Mouse (Mus musculus) bone marrow macrophage, adult 2 months (primary cell): ENCODE measurements at regions not wholly inside any gene's neighbourhood (a gene's known extent, or its start where the extent isn't known, plus 50 kb on each side); places are given as distances from the start of the nearest gene placed in this dataset.

Source experiments
- H3K27ac ChIP-seq: 2 replicates; pipeline ENCODE4 v1.5.1; 2012; ENCODE audit warnings: low read depth, low read length; ENCODE audit not compliant: insufficient read depth
- H3K4me1 ChIP-seq: 2 replicates; pipeline ENCODE4 v1.6.1; 2012; ENCODE audit warnings: low read length; ENCODE audit not compliant: control insufficient read depth, insufficient read depth
- H3K4me3 ChIP-seq: 2 replicates; pipeline ENCODE4 v1.5.1; 2012; ENCODE audit warnings: mild to moderate bottlenecking, low read length, moderate library complexity; ENCODE audit not compliant: insufficient read depth
- CTCF ChIP-seq: IDR thresholded peaks from 2 replicates; pipeline ENCODE4 v1.5.1; 2012; ENCODE audit warnings: low read depth, mild to moderate bottlenecking, low read length, moderate library complexity
- POLR2A ChIP-seq: IDR thresholded peaks from 2 replicates; pipeline ENCODE4 v1.6.1; 2012; ENCODE audit warnings: mild to moderate bottlenecking, low read depth, low read length, borderline replicate concordance

- H3K4me1 ChIP-seq = no peaks in the 10 kb centered on the region
These were observed 84.5 kb downstream of the Nr2f2 start for GRCm38 (mm10) chr7:70281891-70282515.

GRCm38 (mm10) chr7:70281381-70281750 is 85.2 kb downstream of the Nr2f2 start:
- H3K4me1 ChIP-seq = no peaks in the 10 kb centered on the region
- no peak overlapping the region for H3K27ac ChIP-seq
- no peak overlapping the region for H3K4me3 ChIP-seq
- no peak for TF ChIP-seq CTCF
- TF ChIP-seq POLR2A = no peak

More at GRCm38 (mm10) chr7:70281891-70282515, 84.5 kb downstream of the Nr2f2 start:
- TF ChIP-seq POLR2A = no peak
- H3K4me3 ChIP-seq = no peak overlapping the region
- no peak overlapping the region for H3K27ac ChIP-seq

GRCm38 (mm10) chr7:70280643-70281380 is 85.7 kb downstream of the Nr2f2 start:
- no peak for TF ChIP-seq POLR2A
- no peak for TF ChIP-seq CTCF
- Histone ChIP-seq H3K27ac (no peak overlapping the region), H3K4me1 (no peaks in the 10 kb centered on the region), H3K4me3 (no peak overlapping the region)

GRCm38 (mm10) chr7:70279927-70280642 is 86.5 kb downstream of the Nr2f2 start:
- Histone ChIP-seq H3K27ac (no peak overlapping the region), H3K4me1 (no peaks in the 10 kb centered on the region), H3K4me3 (no peak overlapping the region)
- TF ChIP-seq CTCF (no peak), POLR2A (no peak)

GRCm38 (mm10) chr7:70279101-70279500 is 87.4 kb downstream of the Nr2f2 start:
- no peaks in the 10 kb centered on the region for H3K4me1 ChIP-seq
- H3K4me3 ChIP-seq = no peak overlapping the region
- no peak for TF ChIP-seq CTCF
- no peak for TF ChIP-seq POLR2A

GRCm38 (mm10) chr7:70276078-70276477 is 90.5 kb downstream of the Nr2f2 start:
- Histone ChIP-seq H3K4me3 (no peak overlapping the region), H3K27ac (no peak overlapping the region), H3K4me1 (no peaks in the 10 kb centered on the region)
- TF ChIP-seq CTCF = no peak
- TF ChIP-seq POLR2A = no peak

More at GRCm38 (mm10) chr7:70279101-70279500, 87.4 kb downstream of the Nr2f2 start:
- H3K27ac ChIP-seq = no peak overlapping the region

GRCm38 (mm10) chr7:70274312-70274711 is 92.2 kb downstream of the Nr2f2 start:
- Histone ChIP-seq H3K4me3 (no peak overlapping the region), H3K27ac (no peak overlapping the region), H3K4me1 (no peaks in the 10 kb centered on the region)
- TF ChIP-seq POLR2A = no peak

- H3K4me1 ChIP-seq = no peaks in the 10 kb centered on the region
- H3K27ac ChIP-seq = no peak overlapping the region
- H3K4me3 ChIP-seq = no peak overlapping the region
- TF ChIP-seq CTCF (no peak), POLR2A (no peak)
These were observed 99.5 kb downstream of the Nr2f2 start for GRCm38 (mm10) chr7:70267075-70267474.

GRCm38 (mm10) chr7:70256806-70257205 is 109.7 kb downstream of the Nr2f2 start:
- Histone ChIP-seq H3K4me1 (no peaks in the 10 kb centered on the region), H3K27ac (no peak overlapping the region), H3K4me3 (no peak overlapping the region)
- TF ChIP-seq CTCF (no peak), POLR2A (no peak)

GRCm38 (mm10) chr7:70255072-70255471 is 111.5 kb downstream of the Nr2f2 start:
- Histone ChIP-seq H3K27ac (no peak overlapping the region), H3K4me1 (no peaks in the 10 kb centered on the region), H3K4me3 (no peak overlapping the region)
- no peak for TF ChIP-seq CTCF
- TF ChIP-seq POLR2A = no peak
